Mouse (Mus musculus) c-Kit-positive CD71-negative TER-119-negative erythroid progenitor cells, embryonic 14.5 days (primary cell): ENCODE data around the gene Tns3.
"Not testable (repeated sequence)": the region's sequence is repeated elsewhere in the genome, so short reads cannot be mapped to it uniquely, and the experiment has no call there.

Experiments
- DNase-seq: peaks from one replicate; pipeline ENCODE4 v3.0.0-alpha.2; 2013; ENCODE audit warnings: low read depth

Tns3 gene

DNA sequence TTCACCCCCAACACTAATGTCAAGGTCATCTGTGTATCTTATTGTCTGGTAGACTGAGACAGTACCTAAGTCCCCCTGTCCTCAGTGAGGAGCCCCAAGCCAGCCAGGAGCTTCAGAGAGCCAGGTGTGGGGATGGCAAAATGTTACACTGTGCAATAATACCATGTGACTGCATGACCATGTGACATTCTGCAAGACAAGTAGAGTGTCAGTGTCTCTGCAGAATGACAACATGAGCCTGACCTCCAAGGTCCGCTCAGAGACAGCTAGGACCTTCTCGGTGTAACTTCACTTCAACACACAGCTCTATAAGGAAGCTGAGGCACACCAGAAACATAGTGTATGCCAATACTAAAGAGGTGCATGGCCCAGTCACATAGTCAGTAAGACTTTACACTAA is 20.1 kb downstream of the Tns3 start:
- no peak for DNase-seq

DNA sequence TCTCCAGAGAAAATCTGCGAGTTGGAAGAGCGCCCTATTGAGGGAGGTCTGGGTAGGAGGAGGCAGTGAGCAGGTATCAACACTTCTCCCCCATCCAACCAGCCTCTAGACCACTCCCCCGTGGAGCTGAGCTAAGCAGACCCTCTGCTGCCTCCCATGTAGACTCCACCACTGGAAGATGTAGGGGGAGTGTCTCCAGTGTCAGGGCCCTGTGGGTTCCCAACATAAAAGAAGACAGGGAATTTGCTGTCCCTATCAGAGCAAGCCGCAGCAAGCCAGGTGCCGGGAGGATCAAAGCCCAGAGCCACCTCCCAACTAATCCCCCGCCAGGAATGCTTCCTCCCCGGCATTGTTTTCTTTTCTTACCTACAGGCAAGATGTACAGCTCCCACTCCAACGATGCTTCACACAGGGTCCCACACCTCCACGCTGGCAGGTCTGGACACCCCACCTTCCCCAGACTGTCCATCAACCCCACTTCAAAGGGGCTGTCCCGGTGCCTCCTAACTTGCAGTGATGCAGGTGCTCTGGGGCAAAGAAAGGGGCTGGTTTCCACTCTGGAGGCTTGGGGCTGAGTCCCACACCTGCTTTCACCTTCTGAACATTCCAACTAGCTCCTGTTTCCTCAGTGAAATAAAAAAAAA is 22.6 kb downstream of the Tns3 start:
- no peak for DNase-seq

DNA sequence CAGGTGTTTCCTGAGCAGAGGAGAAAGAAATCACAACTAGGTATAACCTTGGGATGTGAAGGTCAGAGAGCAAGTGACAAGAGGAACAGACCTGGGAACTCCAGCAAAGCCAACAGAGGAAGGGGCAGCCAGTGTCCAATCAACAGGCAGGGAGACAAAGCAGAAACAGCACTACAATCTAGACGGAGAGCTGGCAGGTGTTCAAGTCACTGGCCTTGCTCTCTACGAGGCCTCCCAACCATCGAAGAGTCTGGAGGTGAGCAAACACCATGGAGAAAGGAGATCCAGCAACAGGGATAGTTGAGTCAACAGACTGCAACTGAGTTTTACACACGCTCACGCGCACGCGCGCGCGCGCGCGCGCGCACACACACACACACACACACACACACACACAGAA is 24.6 kb downstream of the Tns3 start:
- no peak for DNase-seq

DNA sequence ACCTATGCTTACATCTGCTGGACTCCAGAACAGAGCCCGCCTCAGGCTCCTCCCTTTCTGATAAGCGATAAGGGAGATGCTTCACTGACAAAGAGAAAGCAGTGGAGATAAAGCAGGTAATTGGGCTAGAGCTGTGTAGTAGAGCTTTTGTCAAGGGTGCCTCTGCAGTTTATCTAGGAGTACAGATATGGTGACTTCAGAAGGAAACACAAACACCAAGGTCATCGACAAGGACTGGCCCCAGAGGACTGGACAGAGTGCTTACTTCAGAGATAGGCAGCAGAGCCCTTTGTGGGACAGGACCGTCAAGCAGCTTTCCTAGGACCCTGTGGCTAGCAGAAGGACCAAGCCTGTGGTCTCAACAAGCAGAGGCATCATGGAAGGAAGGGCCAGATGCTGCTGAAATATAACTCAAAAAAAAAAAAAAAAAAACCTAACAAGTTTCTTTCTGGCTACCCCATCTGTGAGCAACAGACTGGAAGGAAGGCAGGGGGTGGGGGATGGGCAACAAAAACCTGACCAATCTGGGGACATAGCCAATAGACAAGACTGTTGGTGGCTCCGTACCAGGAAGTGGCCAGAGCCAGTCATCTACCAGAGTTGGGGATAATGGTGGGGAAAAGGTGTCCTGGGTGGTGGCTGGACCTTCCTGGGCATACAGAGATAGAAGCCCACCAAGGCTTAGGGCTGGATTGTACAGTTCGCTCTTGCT is 25.2 kb downstream of the Tns3 start:
- DNase-seq: no peak

DNA sequence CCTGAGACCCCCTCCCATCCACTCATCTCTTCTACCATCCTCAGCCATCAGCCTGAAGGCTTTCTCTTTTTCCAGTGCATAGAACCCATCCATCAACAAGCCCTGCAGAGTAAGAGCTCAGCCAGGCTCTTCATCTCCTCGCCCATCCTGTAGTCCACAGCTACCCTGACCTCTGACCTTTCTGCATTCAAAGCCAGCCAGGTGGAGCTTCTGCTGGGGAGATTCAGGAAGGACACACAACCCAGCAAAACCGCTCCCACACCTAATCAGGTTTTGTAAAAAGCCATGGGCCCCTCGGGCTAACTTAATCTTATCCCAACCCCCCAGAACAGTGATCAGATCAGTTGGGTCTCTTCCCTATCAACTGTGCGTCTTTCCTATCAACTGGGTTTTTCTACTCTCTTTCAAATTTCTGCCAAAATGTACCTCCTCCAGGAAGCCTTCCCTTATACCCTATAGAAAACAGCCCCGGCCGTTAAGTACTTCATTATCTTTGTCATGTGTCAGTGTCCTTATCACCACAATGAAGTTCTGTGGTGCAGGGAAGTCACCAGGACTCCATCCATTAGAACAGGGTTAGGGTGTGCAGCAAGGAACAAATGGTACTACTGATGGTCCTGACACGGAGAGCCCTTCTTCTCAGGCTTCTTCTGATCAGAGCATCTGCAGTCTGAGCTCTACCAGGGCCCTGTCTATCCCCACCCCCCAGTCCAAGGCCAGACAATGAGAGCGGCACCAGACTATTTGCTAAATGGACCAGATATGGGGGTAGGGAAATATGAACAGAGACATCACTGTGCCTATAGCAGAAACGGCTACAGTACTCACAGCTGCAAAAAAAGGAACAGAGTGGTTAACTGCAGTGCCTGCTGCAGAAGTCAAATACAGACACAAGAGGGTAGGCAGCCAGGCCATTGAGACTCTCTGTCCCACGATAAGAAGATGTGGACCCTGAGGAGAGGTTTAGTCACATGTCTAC is 26.6 kb downstream of the Tns3 start:
- no peak for DNase-seq

DNA sequence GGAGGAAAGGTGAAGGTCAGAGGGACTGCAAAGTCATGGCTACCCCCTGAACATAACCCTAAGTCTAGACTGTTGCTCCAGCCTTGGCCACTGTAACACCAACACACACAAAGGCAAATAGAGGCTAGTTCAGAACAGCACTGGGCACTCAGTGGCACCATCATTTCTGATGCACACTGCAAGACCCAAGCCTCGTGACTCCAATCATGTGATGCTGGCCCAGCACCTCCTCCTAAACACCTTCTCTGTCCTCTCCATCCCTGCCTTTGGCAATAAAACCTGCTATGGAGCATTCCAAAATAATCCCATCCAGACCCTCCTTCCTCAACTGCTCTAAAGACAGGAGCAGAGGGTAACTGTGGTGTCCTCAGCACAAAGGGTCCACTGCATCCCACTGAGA is 27.7 kb downstream of the Tns3 start:
- no peak for DNase-seq

DNA sequence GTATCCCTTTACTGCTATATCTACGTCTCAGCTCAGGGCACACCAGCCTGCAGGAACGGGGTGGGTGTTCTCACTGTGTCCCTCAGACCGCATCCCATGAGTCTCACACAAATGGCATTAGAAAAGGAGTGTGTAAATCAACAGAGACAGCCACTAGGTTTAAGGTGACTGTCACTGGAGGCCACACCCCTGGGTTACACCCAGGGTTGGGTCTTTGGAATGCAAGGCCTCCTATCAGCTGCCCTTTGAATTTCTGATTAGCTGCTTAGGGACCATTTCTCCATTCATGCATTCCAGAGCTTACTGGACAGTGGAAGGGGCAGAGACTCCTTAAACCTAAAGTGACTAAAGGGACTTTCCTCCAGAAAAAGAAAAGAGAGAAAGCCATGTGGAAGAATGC is 28.6 kb downstream of the Tns3 start:
- DNase-seq: no peak

DNA sequence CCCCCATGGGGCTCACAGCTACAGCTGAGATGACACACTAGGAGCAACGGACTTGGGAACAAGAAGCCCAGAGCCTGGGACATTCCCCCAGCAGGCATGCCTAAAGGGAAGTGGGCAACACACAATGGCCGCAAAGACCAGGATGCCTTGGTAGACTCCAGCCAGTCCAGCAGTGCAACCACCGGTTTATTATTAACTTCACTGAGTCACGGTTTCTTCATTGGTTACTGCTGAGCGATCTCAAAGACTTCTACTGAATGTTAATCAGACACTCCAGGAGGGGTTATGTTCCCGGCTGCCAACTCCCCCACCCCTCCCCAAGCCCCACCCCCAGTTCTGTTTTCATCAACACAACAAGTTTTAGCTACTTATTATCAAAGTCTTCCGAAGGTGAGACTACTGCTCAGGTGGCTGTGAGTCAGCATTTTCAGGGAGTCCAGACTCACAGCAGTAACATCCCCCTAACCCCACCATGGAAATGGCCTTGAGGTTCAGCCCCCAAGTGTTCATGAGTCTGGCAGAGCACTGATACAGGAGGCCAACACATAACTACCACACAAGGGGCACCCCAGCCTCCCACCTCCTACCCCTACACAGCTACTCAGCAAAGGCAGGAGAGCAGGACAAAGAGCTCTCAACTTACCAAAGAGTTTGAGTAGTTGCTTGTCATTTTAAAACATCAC is 29.5 kb downstream of the Tns3 start:
- DNase-seq: no peak

DNA sequence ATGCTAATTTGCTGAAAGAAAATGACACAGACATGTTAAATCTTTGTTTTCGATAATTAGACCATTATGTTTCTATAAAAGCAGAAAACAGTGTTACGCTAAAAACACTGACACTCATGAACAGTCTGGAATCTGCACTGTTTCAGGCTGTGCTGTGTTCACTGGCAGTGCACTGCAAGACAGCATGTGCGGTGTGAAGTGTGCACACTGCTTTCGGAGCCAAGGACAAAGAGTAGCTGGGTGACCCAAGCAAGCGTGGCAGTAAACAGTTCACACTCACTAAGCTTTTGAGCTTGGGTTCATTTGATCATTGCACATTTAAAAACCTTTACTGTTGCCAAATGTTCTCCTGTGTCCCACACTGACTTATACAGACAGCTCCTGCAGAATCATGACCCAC is 32.2 kb downstream of the Tns3 start:
- DNase-seq: no peak

DNA sequence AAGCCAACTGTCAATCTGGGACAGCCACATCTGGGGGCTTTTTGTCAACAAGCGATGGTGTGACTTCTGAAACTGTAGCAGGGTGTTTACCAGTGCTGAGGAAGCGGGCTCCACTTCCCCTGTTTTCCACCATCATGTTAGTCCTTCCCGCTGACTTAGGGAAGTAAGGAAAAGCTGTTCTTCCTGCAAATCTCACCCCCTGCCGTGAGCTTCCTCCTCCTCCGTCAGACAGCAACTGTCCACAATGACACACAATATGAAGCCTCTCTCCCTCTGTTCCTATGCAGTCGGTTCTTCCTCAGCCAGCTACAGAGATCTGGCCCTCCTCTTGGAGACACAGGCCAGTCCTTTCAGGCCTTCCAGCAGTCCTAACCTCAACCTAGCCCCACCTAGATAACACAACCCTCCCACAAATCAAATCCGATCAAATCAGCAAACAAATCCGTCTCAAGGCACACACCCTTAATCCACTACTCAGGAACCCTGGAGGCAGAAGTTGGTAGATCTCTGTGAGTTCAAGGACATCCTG is 34.4 kb downstream of the Tns3 start:
- DNase-seq: no peak

DNA sequence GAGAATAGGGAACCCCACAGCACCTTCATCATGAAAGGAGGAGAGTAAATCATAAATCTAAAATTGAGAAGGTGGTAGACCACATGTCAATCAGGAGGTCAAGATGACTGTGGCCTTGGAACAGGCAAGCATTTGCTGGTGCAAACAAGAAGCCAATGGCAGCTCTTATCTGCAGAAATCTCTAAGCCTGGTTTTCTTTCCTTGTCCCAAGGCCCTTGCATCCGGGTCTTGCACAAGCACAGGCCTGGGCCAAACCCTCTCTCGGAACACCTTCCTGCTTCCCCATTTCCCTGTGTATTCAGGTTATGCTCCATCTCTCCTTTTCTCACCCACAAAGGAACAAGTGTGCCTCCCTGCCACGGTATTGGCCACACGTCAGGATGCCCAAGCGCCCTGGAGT is 35.0 kb downstream of the Tns3 start:
- no peak for DNase-seq

DNA sequence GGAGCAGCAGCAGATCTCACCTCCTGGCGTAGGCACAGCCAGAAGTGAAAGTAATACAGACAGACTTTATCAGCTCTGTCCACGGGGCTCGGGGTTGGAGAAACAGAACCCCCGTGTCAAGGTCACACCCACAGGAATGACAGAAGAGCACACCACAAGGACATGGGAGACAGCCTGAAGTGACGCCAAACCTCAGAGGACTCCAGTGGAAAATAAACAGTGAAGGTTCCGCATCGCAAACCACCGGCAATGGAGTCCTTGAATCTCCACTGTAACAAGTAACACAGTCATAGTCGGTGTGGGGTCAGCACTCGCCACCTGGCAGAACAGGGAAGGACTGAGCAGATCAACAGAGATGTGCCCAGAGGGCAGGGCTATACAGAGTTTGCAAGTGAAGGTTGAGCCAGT is 35.5 kb downstream of the Tns3 start:
- no peak for DNase-seq

DNA sequence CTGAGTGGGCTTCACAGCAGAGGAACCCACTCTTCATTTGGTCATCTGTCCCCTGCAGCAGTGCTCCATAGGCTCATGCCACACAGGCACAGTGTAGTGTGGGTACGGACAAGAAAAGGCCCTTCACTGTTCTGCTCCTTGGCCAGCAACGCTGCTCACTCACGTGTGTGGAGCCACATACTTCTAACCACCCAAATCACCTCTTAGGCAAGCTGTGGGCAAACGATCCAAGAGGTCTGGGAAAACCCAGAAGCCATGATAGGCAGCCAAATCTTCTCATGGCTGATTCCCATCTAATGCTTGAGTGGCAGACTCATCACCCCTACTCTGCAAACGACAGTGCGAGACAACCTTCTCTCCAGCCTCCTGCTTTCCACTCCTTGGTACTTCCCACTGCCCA is 37.2 kb downstream of the Tns3 start:
- DNase-seq: no peak

DNA sequence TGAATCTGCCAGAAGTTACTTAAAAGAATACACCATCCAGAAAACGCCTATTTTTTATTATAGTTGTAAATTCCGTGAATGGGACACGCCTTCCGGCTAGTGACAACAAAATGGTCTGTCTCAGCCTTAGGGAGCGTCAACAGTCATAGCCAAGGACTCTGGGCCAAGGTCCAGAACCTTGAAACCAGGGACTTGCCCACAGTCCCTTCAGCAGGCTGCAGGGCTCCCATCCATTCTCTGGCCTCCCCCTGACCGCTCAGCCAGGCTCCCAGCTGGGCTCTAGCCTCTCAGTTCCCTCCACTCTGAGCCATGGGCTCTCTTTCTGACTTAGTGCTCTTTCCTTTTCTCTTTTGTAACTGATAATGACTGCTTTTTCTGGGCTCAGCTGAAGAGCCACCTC is 37.6 kb downstream of the Tns3 start:
- no peak for DNase-seq

DNA sequence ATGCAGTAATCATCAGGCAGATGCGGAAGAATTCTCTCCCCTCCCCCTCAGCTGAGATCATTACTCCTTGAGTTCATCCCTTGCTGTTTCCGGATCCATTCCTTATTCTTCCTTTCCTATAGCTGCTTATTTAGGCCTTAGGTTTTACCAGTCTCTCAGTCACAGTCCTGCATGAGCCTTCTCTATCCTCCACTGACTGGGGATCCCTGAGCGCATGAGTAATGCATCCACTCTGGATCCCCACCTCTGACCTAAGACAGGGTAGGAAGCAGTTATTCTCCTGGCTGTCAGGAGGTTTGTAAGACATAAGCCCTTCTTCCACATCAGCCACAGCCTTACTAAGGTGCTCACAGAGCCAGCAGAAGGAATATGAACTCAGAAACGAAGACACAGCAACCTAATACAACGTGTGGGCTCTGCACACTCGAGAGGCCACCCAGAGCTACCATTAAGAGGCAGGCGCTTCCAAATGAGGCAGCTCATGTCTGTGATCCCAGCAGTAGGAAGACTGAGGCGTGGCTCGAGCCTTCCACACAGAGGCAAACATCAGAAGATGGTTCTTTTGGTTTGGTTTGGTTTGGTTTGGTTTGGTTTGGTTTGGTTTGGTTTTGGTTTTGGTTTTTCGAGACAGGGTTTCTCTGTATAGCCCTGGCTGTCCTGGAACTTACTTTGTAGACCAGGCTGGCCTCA is 38.3 kb downstream of the Tns3 start:
- DNase-seq: no peak

DNA sequence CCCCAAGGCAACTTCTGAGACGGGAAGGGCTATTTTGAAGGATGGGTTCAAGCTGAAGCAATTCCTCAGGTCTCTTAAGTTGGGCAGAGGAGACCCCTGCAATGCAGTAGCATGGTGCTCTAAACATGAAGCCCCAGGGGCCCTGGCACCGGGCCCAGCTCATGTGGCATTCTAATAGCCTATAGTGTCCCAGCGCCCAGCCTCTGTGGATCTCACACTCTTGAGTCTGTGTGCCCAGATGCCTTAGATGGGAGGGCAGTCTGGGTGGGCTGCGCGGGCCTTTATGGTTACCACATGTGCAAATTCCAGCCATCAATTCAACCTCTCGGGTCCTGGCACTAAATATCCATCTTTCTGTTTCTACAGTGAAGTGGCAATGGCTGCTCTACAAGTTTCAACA is 38.9 kb downstream of the Tns3 start:
- DNase-seq: no peak

DNA sequence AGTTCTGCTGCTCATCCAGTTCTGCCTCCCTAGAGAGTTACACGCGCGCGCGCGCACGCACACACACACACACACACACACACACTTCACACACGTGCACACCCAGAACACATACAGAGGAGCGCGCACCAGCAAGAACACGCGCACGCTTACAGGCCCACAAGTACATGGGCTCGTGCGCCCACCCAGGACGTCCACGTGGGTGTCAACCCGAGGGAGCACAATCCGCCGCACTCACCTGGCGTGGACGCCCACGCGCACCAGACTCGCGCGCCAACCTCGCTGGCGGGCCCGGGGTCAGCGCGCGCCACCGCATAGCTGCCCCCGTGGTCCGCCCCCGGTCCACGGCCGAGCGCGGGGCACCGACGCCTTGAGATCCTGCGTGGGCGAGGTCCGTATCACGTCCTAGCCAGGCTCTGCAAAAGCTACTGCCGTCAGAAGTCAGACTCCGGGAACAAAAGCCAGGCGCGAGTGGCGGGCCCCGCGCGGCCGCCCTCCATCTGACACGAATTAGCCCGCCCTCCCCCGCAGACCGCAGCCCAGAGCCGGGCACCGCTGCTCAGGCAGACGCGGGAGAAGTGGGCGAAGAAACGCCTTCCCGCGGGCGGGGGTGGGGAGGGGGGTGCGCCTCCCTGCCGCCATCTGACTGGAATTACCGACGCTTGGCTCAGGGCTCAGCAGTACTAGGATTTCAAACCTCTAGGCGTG is 40.0 kb downstream of the Tns3 start:
- no peak for DNase-seq

DNA sequence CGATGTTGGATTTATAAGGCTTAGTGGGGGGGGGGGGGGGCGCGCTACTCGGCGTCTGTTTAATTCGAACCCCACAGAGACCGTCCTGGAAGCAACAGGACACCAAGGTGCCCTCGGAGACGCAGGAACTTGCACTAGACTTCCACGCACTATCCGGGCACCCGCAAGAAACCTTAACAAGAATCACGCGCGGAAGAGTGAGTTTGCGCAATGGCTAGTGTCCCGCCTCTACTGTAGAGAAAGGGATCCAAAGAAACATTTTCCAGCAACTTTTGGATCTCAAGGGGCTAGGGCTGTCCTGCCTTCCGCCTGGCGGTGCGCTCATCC is 40.5 kb downstream of the Tns3 start:
- no peak for DNase-seq

DNA sequence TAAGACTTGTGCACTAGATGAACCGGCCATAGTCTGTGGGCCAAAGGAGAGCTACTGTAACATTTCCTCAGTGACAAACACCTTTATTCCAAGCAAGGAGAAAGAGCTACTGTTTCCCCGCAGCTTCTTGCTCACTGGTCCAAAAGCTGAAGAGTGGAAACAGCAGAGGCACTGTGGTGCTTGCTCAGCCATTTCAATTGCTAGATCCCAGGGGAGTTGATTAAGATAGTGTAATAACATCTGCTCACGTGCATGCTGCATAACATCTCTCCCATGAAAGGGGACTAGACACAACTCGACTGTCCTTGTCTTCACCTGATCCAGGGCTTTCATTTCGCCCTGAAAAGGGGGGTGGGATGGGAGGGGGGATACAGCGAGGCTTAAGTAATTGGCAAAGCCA is 41.7 kb downstream of the Tns3 start:
- DNase-seq: no peak

DNA sequence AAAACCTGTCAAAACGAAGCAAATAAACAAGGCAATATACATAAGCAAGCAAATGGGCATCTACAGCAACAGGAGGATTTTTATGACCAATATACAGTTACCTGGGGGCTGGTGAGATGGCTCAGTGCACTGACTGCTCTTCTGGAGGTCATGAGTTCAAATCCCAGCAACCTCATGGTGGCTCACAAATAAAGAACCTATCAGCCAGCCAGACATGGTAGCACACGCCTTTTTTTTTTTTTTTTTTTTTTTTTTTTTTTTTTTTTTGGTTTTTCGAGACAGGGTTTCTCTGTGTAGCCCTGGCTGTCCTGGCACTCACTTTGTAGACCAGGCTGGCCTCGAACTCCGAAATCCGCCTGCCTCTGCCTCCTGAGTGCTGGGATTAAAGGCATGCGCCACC is 45.2 kb downstream of the Tns3 start:
- not testable (repeated sequence) for DNase-seq

DNA sequence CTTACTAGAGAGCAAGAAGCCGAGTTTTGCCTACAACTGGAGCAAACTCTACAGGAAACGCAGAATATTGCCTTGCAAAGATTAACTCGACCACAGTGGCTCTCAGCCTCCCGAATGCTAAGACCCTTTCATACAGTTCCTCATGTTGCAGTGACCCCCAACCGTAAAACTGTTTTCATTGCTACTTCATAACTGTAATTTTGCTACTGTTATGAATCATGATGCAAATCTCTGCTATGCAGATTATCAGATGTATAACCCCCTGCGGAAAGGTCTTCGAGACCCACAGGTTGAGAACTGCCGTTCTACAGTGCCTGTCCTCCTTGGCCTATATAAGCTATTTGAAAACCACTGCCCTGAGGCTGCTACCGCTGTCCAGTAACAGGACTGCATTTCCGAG is 46.0 kb downstream of the Tns3 start:
- DNase-seq: no peak
